Mouse (Mus musculus): ENCODE measurements at regions not wholly inside any gene's neighbourhood (a gene's known extent, or its start where the extent isn't known, plus 50 kb on each side); places are given as distances from the start of the nearest gene placed in this dataset.

DNA sequence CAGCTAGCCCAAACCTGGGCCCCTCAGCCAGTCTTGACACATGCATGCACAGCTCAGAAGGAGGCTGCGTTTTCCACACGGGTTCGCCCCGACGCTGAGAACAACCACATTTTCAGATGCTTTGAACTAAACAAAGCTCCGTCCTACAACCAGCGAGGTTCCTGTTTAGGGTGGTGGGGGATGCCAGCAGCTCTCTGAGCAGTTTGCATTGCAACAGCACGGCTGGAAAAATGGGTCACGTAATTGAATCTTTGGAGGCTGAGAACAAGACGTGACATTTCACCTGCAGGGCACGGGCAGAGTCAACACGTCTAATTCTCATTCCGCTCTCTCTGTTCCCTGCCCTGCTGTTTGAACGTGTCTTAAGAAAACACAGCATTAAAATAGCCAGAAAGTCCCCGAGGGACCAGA, 119.2 kb downstream of the Syk start:
- peak; percentile 61 for DNase-seq (ENCODE audit: low spot score)

DNA sequence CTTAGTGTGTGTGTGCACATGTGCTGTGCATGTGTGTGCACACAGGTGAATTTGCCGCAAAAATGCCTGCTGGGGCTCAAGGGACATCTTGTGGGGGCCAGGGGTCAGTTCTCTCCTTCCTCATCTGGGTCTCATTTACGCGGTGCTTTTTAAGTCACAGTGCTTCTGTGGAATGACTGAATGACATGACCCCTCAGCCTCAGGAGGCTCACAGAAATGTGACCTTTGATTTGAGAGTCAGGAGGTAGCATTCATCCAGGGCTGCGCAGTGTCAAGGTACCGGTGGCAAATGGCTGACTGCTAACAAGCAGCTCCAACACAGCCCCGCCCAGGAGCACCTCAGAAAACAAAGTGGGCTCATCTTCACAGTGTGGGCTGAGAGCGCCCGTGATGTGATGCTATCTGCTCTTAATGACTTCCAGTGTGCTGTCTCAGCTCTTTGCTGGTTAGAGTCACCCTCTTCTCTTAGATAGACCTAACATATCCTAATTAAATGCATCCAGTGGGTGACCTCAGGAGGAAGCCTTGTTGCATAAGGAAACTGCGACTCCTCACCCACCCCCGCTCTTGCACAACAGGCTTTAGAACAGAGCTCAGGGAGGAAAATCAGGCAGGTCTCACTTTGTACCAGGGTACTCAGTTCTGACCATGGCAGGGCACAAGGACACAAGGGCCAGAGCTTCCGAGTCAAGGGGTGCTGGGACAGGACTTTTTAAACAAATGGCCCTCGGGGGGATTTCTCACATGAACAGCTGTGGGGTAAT, 120.6 kb downstream of the Syk start:
- peak; percentile 79 for DNase-seq (ENCODE audit: low spot score)

DNA sequence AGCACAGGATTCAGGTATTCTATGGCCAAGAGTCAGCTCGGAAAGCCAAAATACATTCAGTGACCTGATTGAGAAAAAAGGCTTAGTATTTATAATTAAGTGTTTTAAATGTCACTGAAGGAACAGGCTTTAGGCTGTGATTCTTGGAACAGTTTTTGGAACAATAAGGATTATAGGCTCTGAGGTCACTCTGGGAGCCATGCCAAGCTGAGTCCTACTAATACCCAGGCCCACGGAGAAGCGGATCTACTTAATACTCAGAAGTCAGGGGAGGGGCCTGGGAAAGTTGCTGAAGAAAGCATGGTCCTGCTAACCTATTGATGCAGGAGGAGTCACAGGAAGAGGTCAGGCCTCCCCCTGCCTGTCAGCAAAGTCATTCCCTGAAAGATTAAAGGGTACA, 121.7 kb downstream of the Syk start:
- no peak for DNase-seq (ENCODE audit: low spot score)

- DNase-seq (ENCODE audit: low spot score), result no peak
These were observed 126.6 kb downstream of the Syk start for GRCm38 (mm10) chr13:52709580-52709979.

GRCm38 (mm10) chr13:52711713-52712369, 128.9 kb downstream of the Syk start:
- peak; percentile 93 for DNase-seq (ENCODE audit: low spot score)

DNA sequence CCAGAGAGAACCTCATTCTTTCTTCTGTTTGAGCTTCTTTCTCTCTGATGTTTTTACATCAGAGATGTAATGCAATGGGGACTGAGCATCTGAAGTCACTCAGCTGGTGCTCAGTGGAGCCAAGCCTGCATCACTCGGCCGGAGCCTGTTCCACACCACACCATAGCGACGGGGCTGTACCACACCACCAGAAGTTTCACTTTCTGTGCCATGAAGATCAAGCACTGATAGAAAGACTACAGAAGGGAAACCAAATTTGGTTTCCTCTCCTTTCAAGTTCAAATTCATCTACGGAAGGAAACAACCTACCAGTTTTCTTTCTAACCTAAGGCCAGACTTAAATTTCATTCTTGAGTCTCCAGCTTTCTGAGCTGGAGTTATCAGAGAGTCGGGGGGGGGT, 138.5 kb downstream of the Syk start:
- no peak for DNase-seq (ENCODE audit: low spot score)

- no peak for DNase-seq (ENCODE audit: low spot score)
These were observed 139.7 kb downstream of the Syk start for GRCm38 (mm10) chr13:52722718-52723117.

DNA sequence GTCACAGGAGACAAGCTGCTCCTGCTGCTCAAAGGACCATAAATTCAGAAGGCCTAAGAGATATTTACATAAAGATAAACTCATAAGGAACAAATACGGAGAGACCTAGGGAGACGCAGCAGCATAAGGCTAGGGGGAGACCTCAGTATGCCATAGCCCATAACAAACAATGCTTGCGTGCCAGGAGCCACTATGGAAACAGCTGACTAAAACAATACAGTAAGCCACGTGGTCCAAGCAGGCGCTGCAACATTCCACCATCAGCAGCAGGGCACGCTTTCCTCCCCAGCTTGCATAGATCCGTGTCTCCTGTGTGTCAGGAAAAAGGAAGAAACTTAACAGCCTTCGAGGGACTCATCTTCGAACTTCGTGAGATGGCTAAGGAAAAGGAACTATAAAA, 143.1 kb downstream of the Syk start:
- DNase-seq (ENCODE audit: low spot score), result no peak

DNA sequence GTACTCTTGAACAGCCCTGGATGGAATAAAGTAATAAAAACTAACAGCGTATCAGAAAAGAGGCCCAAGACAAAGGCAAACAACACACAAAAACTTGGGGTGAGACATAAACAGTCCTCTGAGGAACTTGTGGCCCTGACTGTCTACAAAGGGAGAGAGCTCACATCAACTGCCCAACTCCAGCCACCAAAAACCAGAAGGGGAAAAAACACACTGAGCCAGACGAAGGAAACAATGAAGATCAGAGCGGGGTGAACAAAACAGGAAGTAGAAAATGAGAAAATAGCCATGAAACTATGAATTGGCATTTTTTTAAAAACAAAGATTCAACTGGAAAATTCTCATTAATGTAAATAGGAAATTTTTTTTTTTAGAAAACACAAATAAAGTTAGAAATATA, 143.6 kb downstream of the Syk start:
- no peak for DNase-seq (ENCODE audit: low spot score)

- no peak for DNase-seq (ENCODE audit: low spot score)
These were observed 152.5 kb downstream of the Syk start for GRCm38 (mm10) chr13:52735453-52735933.

DNA sequence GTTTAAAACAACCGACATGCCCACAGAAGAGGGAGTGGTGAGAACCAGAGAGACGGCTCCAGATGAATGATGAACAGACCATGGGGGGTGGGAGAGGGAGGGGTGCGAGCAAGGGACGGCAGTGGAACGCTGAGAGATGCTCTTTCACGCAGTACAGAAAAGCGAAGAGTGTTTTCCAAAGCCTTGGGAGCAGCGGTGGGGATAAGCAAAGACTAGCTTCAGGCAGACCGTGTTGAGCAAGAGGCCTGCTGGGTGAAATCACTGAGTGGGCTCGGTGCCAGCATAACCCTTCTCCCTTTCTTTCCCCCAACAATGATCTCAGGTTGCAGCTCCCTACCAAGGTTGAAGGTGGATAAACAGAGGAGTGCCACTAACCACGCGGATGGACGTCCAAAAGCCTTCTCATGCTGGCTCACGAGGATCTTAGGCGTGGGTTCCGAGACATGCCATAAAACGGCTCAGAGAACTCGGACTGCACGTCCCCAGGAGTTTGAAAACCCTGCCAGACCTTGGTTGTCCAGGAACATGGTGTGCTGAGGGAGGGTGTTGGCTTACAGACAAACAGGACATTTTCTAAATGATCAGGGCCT, 153.1 kb downstream of the Syk start:
- DNase-seq (ENCODE audit: low spot score), result no peak

DNA sequence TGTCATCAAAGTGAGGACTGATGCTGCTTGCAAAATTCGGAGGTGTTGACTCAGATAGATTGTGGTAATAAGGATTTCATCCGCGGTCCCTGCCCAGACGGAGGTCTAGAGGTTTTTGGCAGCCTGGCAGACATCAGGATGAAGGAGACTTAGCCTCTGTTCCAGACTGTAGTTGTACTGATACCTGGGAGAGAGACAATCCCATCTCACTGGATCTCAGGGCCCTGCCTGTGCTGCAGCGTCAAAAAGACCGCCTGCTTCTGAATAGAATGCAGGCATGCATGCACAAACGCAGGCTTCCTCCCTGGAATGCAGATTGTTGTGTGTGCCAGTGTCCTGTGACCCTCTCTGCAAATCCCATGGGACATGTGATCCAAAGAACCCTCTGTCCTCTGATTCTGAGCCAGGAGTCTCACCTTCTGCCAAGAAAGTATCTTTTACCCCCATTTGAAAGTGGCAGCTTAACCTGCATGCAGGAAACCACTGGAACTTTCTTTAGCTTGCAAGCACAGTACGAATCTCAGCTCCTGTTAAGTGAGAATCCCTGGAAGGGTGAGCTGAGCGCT, 155.2 kb downstream of the Syk start:
- no peak for DNase-seq (ENCODE audit: low spot score)

DNA sequence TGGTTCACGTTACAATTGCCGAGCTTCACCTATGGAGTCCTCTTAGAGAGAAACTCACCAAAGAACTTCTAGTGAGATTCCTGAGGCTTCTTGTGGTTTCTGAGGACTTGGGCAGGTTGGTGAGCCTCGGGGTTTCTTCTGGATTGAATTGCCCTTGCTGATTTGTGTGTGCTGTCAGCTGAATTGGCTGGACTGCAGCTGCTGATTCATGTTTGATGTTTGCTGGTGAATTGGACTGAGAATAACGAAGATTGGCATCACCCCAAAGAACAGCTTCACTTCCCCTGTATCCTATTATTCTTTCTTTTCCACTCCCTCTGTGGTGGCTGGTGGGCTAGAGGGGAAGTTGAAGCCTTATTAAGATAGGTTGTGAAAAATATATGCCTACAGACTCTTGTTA, 158.4 kb downstream of the Syk start:
- no peak for DNase-seq (ENCODE audit: low spot score)

- no peak for DNase-seq (ENCODE audit: low spot score)
These were observed 173.0 kb downstream of the Syk start for GRCm38 (mm10) chr13:52756005-52756404.

DNA sequence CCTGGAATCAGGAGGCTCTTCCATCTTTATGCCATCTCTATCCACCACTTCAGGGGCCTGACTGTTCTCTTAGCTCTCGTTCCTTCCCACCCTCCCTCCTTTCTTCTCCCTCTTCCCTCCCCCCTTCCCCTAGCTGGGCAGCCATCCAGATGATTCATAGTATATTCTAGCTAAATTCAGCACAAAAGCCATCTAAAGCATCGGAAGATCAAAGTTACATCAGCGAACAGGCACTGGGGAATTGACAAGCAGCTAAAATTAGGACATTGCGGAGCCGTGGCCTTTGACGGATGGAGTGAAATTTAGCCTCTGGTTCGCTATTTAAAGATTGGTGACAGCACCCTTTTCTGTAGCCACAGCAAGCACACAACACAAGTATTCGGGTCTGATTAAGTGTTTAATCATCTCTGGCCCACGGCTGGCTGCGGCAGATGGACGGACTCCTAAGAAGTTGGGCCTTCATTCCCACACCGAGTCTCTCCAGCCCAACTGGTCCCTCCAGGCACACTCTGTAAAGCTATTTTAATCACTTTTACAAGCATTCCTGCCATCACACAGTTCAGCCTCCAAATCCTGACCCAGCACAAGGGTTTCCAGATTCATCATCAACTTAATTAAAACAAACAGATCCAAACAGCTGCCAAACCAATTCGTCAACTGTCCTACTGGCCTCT, 163.8 kb downstream of the Auh start:
- peak; percentile 48 for DNase-seq (ENCODE audit: low spot score)

- no peak for DNase-seq (ENCODE audit: low spot score)
These were observed 163.2 kb downstream of the Auh start for GRCm38 (mm10) chr13:52766236-52766635.

DNA sequence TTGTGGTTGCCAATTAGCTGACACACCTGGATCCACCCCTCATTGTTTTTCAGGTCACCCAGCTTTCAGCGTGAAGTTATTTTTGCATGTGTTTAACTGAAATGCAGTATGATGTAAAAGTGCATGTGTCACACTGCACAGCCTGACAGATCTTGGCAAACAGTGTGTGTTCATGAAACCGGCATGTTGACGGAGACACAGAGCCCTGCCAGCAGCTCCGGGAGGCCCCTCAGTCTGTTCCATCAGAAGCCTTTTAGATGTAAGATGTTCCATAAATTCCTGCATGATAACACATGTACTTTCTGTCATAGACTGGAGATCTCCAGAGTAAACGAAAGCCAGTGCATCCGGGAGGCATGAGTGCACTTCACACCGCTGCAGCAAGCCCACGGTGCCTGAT, 159.5 kb downstream of the Auh start:
- DNase-seq (ENCODE audit: low spot score), result no peak

DNA sequence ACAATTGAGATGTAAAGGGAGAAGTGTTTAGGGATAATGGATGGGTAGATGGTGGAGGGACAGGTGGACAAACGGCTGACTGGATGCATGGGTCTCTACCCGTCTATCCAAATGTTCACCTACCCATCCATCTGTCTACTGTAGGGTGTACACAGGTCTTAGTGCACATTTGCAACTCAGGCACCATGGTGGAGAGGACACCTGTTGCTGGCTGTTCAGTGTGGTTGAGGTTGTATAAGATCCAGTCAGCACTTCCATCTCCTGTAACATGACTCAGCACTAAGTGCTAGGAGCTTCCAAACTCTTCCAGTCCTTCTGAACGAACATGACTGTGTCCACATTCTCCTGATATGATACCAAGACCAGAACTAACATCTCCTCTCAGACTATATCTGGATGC, 158.0 kb downstream of the Auh start:
- no peak for DNase-seq (ENCODE audit: low spot score)

DNA sequence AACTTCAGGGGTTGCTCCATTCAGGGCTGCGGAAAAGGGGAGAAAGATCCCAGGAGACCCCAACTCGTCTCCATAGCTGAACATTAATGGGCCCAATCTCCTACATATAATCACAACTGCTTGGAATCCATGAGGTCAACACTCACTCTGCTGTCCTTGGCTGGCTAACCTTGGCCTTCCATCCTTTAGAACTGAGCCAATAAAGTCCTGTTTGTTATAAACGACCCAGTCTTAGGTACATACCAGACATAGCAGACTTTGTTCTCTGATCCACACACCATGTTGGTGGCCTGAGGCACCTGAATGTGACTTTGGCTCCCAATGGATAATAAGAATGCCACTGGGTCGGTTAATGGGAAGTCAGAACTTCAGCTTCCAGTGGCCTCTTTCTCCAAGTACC, 157.4 kb downstream of the Auh start:
- no peak for DNase-seq (ENCODE audit: low spot score)

GRCm38 (mm10) chr13:52777396-52778034, 152.0 kb downstream of the Auh start:
- DNase-seq (ENCODE audit: low spot score), result no peak

DNA sequence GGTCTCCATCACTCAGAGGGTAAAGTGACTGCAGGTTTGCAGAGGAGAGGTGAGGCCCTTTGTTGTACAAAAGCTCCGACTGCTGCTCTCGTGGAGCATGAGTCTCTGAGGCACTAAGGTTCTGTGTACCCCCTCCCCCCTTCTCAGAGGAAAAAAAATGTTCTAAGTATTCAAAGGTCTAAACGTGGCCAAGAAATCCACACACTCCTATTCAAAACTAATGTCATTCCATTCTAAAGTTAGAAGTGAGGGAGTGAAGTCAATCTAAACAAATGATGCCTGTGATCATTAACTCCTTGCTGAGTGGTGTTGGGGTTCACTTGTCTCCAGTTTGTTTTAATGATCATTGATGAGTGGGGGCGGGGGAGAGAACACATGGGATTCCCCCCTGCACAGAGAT, 150.6 kb downstream of the Auh start:
- no peak for DNase-seq (ENCODE audit: low spot score)

Measured in embryo, embryonic 10.5 days (tissue).